Mouse (Mus musculus) megakaryocyte, embryonic 14.5 days (primary cell): ENCODE measurements at regions not wholly inside any gene's neighbourhood (a gene's known extent, or its start where the extent isn't known, plus 50 kb on each side); places are given as distances from the start of the nearest gene placed in this dataset.

Source experiments
- H3K27me3 ChIP-seq: replicated peaks from 2 replicates; pipeline ENCODE3; 2012; ENCODE audit warnings: inconsistent platforms
- H3K36me3 ChIP-seq: replicated peaks from 2 replicates; pipeline ENCODE3; 2012; ENCODE audit warnings: low read length, inconsistent platforms, mixed read lengths
- H3K4me1 ChIP-seq: 2 replicates; pipeline ENCODE4 v1.6.1; 2012; ENCODE audit warnings: inconsistent platforms
- H3K4me3 ChIP-seq: replicated peaks from 2 replicates; pipeline ENCODE3; 2012; ENCODE audit warnings: moderate library complexity, mild to moderate bottlenecking, inconsistent platforms
- H3K9me3 ChIP-seq: 2 replicates; pipeline ENCODE4 v1.6.1; 2012; ENCODE audit warnings: inconsistent platforms
- FLI1 ChIP-seq: IDR thresholded peaks from 2 replicates; pipeline ENCODE4 v1.6.1; 2012; ENCODE audit warnings: low read length, inconsistent platforms, mixed read lengths
- GATA1 ChIP-seq: IDR thresholded peaks from 3 replicates; pipeline ENCODE4 v1.6.1; 2012; ENCODE audit warnings: mixed read lengths, low read length, inconsistent platforms, borderline replicate concordance

DNA sequence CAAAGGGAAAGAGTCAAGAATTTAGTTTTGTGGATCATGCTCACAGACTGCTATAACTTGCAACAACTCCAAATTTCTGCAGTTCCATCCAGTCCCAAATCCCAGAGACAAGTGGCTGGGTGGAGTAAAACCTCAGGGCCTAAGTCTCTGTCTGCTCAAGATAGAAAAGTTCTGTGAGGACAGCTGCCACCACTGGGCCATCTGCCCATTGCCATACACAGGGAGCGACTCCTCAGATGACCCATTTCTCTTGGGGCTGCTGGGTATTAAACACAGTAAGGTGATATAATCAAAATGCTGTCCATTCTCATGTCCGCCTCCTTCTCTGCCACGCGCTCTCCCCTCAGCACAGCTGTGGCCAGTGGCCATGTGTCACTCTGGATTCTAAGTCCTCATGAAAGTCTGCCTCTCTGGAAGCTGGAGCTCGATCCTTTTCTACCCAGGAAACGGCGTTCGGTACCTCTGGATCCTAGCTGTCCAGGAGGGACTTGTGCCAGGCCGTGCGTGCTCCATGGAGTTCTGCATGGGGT is 132.3 kb upstream of the Azi2 start:
- Histone ChIP-seq H3K4me3 (no peak overlapping the region), H3K36me3 (peaks cover 3% of the 10 kb centered on the region), H3K4me1 (peaks cover 48% of the 10 kb centered on the region), H3K9me3 (peaks cover 14% of the 10 kb centered on the region), H3K27me3 (peaks cover 4% of the 10 kb centered on the region)
- no peak for TF ChIP-seq GATA1
- TF ChIP-seq FLI1, result no peak

DNA sequence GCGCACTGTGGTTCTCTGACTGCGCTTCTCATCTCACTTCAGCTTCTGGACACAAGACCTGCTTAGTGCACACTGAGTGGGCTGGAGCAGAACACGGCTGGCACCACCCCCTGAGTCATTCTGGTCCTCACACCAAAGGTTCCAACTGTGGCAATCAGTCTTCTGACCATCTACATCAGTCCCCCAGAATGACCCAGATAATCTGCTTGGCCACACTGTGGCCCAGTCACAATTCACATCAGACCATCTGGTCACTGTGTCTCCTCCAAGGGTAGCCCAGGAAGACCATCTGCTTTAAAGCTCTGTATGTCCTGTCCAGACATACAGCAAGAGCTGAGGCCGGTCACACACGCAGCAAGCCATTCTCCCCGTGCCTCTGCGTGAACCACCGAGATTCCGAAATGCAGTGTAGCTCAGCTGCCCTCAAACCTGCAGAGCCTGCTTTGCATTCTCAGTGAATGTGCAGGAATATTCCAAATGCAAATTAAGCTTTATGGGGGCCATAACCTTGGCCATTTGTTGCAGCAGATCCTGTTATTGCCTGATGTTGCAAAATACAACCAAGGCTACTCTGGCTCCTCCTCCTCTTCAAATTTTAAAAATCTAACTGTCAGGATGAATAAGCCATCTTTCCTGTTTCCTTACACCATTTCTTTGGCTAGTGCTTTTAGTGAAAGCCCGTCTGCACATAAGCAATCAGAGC is 135.1 kb upstream of the Azi2 start:
- no peak overlapping the region for H3K4me3 ChIP-seq
- H3K9me3 ChIP-seq, result peaks cover 7% of the 10 kb centered on the region
- peaks cover 17% of the 10 kb centered on the region for H3K27me3 ChIP-seq
- TF ChIP-seq GATA1 (no peak), FLI1 (no peak)
- H3K36me3 ChIP-seq, result peaks cover 3% of the 10 kb centered on the region
- H3K4me1 ChIP-seq, result peaks cover 49% of the 10 kb centered on the region

DNA sequence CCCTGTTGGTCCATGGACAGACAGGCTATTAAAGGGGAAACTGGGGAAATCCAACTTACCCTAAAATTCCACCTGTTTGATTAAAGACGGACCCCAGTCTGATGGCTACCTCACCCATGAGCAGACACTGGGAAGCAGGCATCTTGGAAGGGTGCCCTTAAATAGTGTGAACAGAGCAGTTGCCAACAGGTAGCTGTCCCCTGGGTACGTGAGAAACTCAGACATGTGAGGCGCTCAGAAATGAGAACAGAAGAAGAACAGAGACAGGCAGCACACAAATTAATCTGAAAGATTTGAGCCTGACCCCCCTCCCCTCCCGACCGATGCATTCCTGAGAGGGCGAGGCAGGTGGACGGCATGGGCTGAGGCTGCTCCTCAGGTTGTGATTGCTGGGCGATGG is 135.7 kb upstream of the Azi2 start:
- Histone ChIP-seq H3K4me1 (peaks cover 49% of the 10 kb centered on the region), H3K4me3 (no peak overlapping the region), H3K27me3 (peaks cover 22% of the 10 kb centered on the region), H3K9me3 (0 out of 2 replicates have a peak, but pooled peaks cover 3% of the 10 kb centered on the region), H3K36me3 (no peaks in the 10 kb centered on the region)
- TF ChIP-seq FLI1 (no peak), GATA1 (no peak)

DNA sequence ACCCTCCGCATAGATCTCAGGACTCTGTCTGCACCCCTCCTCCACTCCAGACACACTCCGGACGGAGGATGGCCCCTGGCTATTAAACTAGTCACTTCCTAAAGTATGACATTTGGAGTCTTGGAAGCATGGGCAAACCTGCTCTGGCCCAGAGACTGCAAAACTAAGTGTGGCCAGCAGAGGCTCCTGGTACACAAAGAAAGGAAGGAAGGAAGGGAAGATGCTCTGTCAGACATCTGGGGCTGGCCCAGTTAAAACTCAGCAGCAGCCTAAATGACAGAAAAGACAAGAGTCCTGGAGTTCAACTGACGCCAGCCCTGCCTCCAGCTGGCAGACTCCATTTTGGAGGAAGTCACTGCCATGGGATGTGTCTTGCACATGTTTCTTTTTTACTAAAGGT is 137.3 kb upstream of the Azi2 start:
- H3K36me3 ChIP-seq, result no peaks in the 10 kb centered on the region
- TF ChIP-seq GATA1, result no peak
- no peak for TF ChIP-seq FLI1
- H3K4me3 ChIP-seq, result no peak overlapping the region
- H3K9me3 ChIP-seq, result no peaks in the 10 kb centered on the region
- H3K4me1 ChIP-seq, result peaks cover 46% of the 10 kb centered on the region
- peaks cover 30% of the 10 kb centered on the region for H3K27me3 ChIP-seq

DNA sequence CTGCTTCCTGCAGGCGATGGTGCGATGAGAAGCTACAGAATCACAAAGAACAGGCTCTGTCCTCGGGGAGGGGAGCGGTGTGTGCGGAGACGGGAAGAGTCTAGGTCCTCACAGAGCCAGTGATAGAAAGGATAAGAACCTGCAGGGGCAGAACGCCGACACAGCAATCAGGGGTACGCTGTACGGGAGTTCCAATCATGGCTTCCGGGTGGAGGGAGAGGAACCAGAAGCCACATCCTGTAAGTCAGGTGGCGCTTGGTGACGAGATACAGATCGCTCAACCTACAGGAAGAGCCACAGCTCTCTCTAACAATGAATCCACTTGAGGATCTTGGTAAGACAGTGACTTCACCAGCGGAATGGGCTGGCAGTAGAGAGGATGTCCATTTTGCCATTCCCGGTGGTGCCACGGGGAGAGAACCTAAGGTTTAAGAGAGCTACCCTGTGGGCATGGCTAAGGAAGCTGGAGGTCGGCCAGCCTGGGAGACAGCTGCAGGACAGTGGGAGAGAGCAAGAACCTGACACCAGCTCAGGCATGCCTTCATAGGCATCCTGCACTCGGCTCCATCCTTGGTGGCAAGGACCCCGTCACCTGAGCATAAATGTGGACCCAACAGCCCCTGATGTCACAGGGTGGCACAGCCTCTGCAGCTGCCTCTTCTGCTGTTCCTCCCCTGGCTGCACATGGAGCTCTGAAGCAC is 137.9 kb upstream of the Azi2 start:
- no peaks in the 10 kb centered on the region for H3K36me3 ChIP-seq
- TF ChIP-seq GATA1 (no peak), FLI1 (no peak)
- peaks cover 40% of the 10 kb centered on the region for H3K4me1 ChIP-seq
- H3K27me3 ChIP-seq, result peaks cover 34% of the 10 kb centered on the region
- no peaks in the 10 kb centered on the region for H3K9me3 ChIP-seq
- peak overlapping the region; percentile 69 for H3K4me3 ChIP-seq

DNA sequence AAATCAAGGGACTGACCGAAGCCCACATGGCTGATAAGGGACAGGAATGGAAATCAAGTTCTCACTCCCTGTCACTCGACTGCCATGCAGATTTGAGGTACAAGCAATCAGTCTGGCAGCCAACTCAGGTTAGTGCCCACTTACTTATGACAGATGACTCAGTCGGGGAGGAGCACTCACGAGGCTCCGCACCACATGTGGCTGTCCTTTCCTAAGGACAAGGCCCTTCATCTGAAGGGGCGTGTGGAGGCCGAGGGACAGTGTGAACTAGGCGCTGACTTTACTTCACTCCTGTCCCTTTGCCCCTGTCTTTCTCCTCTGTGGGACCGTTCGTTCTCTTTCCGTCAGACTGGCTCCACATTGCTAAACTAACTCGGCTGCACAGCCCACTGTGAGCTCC is 139.7 kb upstream of the Azi2 start:
- Histone ChIP-seq H3K9me3 (peaks cover 5% of the 10 kb centered on the region; the same call in 1 of the 2 replicates), H3K4me3 (no peak overlapping the region), H3K27me3 (peaks cover 35% of the 10 kb centered on the region), H3K36me3 (no peaks in the 10 kb centered on the region), H3K4me1 (peaks cover 50% of the 10 kb centered on the region)
- TF ChIP-seq FLI1 (no peak), GATA1 (no peak)

DNA sequence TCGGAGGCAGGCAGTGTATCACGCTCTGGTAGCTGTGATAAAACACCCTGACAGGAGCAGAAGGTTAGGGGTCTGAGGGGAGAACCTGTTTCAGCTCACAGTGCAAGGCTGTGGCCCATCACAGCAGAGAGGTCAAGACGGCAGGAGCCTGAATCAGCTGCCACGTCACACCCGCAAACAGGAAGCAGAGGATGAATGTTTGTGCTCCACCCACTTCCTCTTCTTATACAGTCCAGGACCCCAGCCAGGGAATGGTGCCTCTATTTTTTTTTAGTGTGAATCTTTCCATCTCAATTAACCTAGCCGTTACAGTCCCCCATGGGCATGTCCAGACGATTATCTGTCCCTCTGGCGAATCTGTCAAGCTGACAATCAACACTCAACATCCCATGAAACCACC is 143.8 kb upstream of the Azi2 start:
- peaks cover 27% of the 10 kb centered on the region for H3K4me1 ChIP-seq
- H3K9me3 ChIP-seq, result peaks cover 5% of the 10 kb centered on the region; the same call in 1 of the 2 replicates
- peak overlapping the region; percentile 39 for H3K4me3 ChIP-seq
- peaks cover 45% of the 10 kb centered on the region for H3K27me3 ChIP-seq
- H3K36me3 ChIP-seq, result no peaks in the 10 kb centered on the region
- TF ChIP-seq GATA1 (no peak), FLI1 (no peak)

DNA sequence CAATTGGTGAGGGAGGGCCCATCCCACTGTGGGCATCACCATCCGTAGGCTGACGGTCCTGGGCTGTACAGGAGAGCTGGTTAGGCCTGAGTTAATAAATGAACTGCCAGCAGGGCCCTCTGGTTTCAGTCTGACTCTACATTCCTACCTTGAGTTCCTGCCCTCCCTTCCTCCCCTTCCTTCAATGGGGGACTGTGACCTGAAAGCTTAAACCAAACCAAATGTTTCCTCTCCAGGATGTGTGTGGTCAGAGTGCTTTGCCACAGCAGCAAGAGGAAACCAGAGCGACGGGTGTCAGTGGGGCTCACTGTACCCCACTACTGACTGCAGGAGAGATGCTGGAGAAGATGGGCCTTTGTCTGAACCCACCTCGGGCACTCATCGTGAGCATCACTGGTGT is 147.7 kb upstream of the Azi2 start:
- H3K4me1 ChIP-seq, result peaks cover 32% of the 10 kb centered on the region
- H3K27me3 ChIP-seq, result peaks cover 42% of the 10 kb centered on the region
- peak overlapping the region; percentile 44 for H3K4me3 ChIP-seq
- H3K9me3 ChIP-seq, result peaks cover 8% of the 10 kb centered on the region; the same call in 1 of the 2 replicates
- TF ChIP-seq FLI1 (no peak), GATA1 (no peak)
- H3K36me3 ChIP-seq, result no peaks in the 10 kb centered on the region

DNA sequence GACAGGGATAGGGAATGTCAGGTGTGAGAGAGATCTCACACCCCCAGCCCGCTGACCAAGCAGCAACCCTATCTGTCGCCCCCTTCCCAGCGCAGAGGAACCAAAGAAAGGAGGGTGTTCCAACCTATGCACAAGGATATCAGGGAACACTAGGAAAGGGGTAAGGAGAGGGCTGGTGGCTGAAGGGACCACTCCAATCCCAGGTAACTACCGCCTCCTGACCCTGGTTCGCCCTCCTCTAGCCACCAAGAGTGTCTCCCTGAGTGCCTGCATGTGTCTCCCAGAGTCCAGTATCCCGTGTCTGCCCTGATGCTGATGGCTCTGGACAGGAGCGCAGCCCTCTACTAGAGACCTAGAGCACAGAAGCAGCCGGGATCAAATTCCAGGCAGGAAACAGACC is 167.1 kb upstream of the Azi2 start:
- H3K9me3 ChIP-seq, result peaks cover 6% of the 10 kb centered on the region; the same call in 1 of the 2 replicates
- peak overlapping the region; percentile 92 for H3K4me3 ChIP-seq
- H3K27me3 ChIP-seq, result peaks cover 52% of the 10 kb centered on the region
- no peak for TF ChIP-seq FLI1
- TF ChIP-seq GATA1, result no peak
- no peaks in the 10 kb centered on the region for H3K36me3 ChIP-seq
- peaks cover 38% of the 10 kb centered on the region for H3K4me1 ChIP-seq
